Mouse (Mus musculus): ENCODE data around the gene Olfr73. TPM values are rescaled to one million over a fixed set of nuclear protein-coding genes. Genes with fewer than 3 reads are reported as not detected.

Gene Olfr73
- total RNA-seq (2023; ENCODE audit: inconsistent age) = not detected in 4 replicates

DNA sequence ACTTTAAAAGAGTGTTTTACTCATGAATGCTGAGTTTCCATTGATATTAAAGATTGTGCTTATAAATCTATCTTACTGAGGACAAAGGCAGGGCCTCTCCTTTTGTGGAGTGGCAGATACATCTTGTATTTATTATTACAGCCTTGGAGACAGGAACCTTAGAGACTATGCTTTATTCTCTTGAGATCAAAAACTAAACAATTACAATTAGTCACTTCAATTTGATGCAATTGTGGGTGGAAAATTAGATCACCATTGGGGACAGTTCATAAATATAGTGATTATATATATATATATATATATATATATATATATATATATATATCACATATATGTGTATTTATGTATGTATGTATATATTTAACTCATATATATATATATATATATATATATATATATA is at the start of gene Olfr73:
Olfr73 (minus strand) TSS at position 101 of the 400 bp plus-strand sequence.

GRCm38 (mm10) chr2:88071730-88072129 is 34.2 kb upstream of the Olfr73 start, which contains the start of gene Olfr1163:
Olfr1163 (minus strand) TSS chr2:88071830.

GRCm38 (mm10) chr2:88051029-88051428 is 13.5 kb upstream of the Olfr73 start, which contains the start of gene Olfr1162:
Olfr1162 (minus strand) TSS chr2:88051129.

GRCm38 (mm10) chr2:88022474-88022873 is 15.0 kb downstream of the Olfr73 start, which contains the start of gene Olfr1161:
Olfr1161 (plus strand) TSS chr2:88022774.

GRCm38 (mm10) chr2:88007515-88008318 is 29.8 kb downstream of the Olfr73 start, which contains the start of gene Olfr1160:
Olfr1160 (minus strand) TSS chr2:88008268.

DNA sequence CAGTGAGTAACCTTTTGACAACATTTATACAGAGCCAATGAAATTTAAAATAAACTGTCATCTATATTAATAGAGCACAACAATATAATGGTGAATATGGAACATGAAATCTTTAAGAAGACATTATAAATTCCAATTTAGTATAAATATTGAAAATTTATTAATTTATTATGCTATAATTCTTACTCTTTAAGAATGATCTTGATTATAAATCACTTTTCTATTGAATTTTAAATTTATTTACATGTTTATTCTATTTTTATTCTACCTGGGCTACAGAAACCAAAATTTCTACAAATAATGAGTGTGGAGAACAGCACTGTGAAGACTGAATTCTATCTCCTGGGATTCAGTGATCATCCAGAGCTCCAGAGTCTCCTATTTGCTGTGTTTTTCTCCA is 47.7 kb downstream of the Olfr73 start, which contains the start of gene Olfr1158:
Olfr1158 (plus strand) TSS at position 301 of the 400 bp plus-strand sequence.

Other genes with a start within 250 kb of the Olfr73 start
- gene Olfr1143, start 237.1 kb downstream of the Olfr73 start, total RNA-seq (2023; ENCODE audit: inconsistent age) = not detected in 4 replicates
- gene Olfr1145, start 227.9 kb downstream of the Olfr73 start, total RNA-seq (2023; ENCODE audit: inconsistent age) = not detected in 4 replicates
- gene Olfr1148, start 207.2 kb downstream of the Olfr73 start, total RNA-seq (2023; ENCODE audit: inconsistent age) = not detected in 4 replicates
- not detected in 4 replicates for gene Olfr1150-ps1, start 193.7 kb downstream of the Olfr73 start, total RNA-seq (2023; ENCODE audit: inconsistent age)
- not detected in 4 replicates for gene Olfr1151, start 181.8 kb downstream of the Olfr73 start, total RNA-seq (2023; ENCODE audit: inconsistent age)
- gene Olfr1152, start 171.2 kb downstream of the Olfr73 start, total RNA-seq (2023; ENCODE audit: inconsistent age) = not detected in 4 replicates
- not detected in 4 replicates for gene Olfr1153, start 142.7 kb downstream of the Olfr73 start, total RNA-seq (2023; ENCODE audit: inconsistent age)
- gene Olfr1154, start 132.5 kb downstream of the Olfr73 start, total RNA-seq (2023; ENCODE audit: inconsistent age) = not detected in 4 replicates
- gene Olfr1155, start 92.6 kb downstream of the Olfr73 start, total RNA-seq (2023; ENCODE audit: inconsistent age) = not detected in 4 replicates
- gene Olfr1156, start 84.6 kb downstream of the Olfr73 start, total RNA-seq (2023; ENCODE audit: inconsistent age) = not detected in 4 replicates
- not detected in 4 replicates for gene Olfr1157, start 69.4 kb downstream of the Olfr73 start, total RNA-seq (2023; ENCODE audit: inconsistent age)
- not detected in 4 replicates for gene Olfr74, start 63.0 kb downstream of the Olfr73 start, total RNA-seq (2023; ENCODE audit: inconsistent age)
- not detected in 4 replicates for gene Olfr1158, start 47.6 kb downstream of the Olfr73 start, total RNA-seq (2023; ENCODE audit: inconsistent age)
- not detected in 4 replicates for gene Olfr1160, start 29.4 kb downstream of the Olfr73 start, total RNA-seq (2023; ENCODE audit: inconsistent age)
- not detected in 4 replicates for gene Olfr1161, start 14.9 kb downstream of the Olfr73 start, total RNA-seq (2023; ENCODE audit: inconsistent age)
- gene Olfr1162, start 13.4 kb upstream of the Olfr73 start, total RNA-seq (2023; ENCODE audit: inconsistent age) = not detected in 4 replicates
- gene Olfr1163, start 34.1 kb upstream of the Olfr73 start, total RNA-seq (2023; ENCODE audit: inconsistent age) = not detected in 4 replicates
- not detected in 4 replicates for gene Olfr1164, start 56.3 kb upstream of the Olfr73 start, total RNA-seq (2023; ENCODE audit: inconsistent age)
- not detected in 4 replicates for gene Olfr1166, start 90.6 kb upstream of the Olfr73 start, total RNA-seq (2023; ENCODE audit: inconsistent age)
- gene Olfr1167, start 117.5 kb upstream of the Olfr73 start, total RNA-seq (2023; ENCODE audit: inconsistent age) = not detected in 4 replicates
- not detected in 4 replicates for gene Olfr1168, start 144.2 kb upstream of the Olfr73 start, total RNA-seq (2023; ENCODE audit: inconsistent age)
- not detected in 4 replicates for gene Olfr1170, start 190.6 kb upstream of the Olfr73 start, total RNA-seq (2023; ENCODE audit: inconsistent age)
- gene Olfr1173, start 242.2 kb upstream of the Olfr73 start, total RNA-seq (2023; ENCODE audit: inconsistent age) = not detected in 4 replicates